Mouse (Mus musculus): ENCODE measurements around the gene Rabgap1l. TPM values are rescaled to one million over a fixed set of nuclear protein-coding genes. Genes with fewer than 3 reads are reported as not detected.

Gene Rabgap1l
- polyA plus RNA-seq, 1 experiment: 37.1 TPM

GRCm38 (mm10) chr1:160214171-160214570, 578.8 kb downstream of the Rabgap1l start:
- H3K9ac ChIP-seq (ENCODE audit: low read depth, poor library complexity, severe bottlenecking): peak overlapping the region; percentile 95
- TF ChIP-seq POLR2A (IDR thresholded peaks at IDR 0.05; ENCODE audit: insufficient read depth, low read length) (no peak), EP300 (IDR thresholded peaks at IDR 0.05; ENCODE audit: insufficient read depth, low read depth, low read length) (no peak), CTCF (IDR thresholded peaks at IDR 0.05; ENCODE audit: low read depth, low read length) (no peak)
- H3K4me3 ChIP-seq (ENCODE audit: low read depth, low read length): no peak overlapping the region
- no peaks in the 10 kb centered on the region for H3K9me3 ChIP-seq (replicated peaks; ENCODE audit: control insufficient read depth, insufficient read depth, low read length, poor library complexity, severe bottlenecking)
- H3K27me3 ChIP-seq (ENCODE audit: control insufficient read depth, insufficient read depth, low read length, poor library complexity, severe bottlenecking): no peaks in the 10 kb centered on the region
- no peaks in the 10 kb centered on the region for H3K4me1 ChIP-seq (ENCODE audit: control insufficient read depth, insufficient read depth, low read length)
- H3K27ac ChIP-seq (ENCODE audit: insufficient read depth, low read length): peak overlapping the region; percentile 67; the same call in 1 of the 2 replicates
- peaks cover 4% of the 10 kb centered on the region; the same call in 1 of the 2 replicates for H3K36me3 ChIP-seq (ENCODE audit: control insufficient read depth, insufficient read depth, low read length, poor library complexity, severe bottlenecking)

DNA sequence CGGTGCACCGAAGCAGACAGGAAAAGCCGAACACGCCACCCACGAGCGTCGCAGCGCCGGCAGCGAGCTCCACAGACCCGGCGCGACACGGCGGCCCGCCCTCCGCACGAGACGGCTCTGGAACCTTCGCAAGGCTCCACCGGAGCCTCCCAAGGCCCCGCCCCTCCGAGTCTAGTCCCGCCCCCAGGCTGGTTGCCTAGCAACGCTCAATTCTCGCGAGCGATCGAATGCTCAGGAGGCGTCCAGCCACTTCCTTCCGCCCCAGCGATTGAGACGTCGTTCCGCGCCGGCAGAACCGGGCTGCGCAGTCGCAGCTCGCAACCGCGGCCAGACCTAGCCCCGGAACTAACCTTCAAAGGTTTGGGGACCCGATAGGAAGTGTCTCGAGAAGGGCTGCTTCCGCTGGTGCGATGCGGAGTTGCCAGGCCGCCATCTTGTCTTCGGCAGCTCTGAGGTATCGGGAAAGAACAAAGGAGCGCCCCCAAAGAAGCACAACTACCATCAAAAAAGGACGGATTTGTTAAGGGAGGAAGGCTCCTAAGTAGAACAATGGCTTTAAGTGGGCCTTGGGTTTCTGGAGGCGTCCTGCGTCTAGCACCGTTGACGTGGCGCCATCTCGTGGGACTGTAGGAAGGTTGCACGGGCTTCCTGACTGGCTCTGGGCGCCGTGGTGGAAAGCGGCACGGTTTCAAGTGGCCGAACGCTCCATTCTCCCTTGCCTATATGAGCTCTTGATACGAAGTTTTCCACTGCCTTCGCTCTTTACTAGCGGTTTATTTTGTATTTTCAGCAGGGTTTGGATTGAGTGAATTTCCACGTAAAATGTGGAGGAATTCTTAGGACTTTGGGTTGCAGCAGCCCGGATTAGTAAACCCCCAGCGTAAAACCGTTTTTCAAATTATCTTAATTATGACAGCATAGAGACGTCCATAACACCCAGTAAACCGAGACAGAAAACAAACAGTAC, 580.0 kb downstream of the Rabgap1l start, which contains the start of gene Cacybp:
Cacybp (minus strand) TSS at position 173 of the 967 bp plus-strand sequence.
- peak within 1 kb of the TSS; percentile 96 for H3K9ac ChIP-seq (ENCODE audit: low read depth, poor library complexity, severe bottlenecking)
- peaks cover 10% of the 10 kb centered on the region; the same call in 1 of the 2 replicates for H3K36me3 ChIP-seq (ENCODE audit: control insufficient read depth, insufficient read depth, low read length, poor library complexity, severe bottlenecking)
- no peaks in the 10 kb centered on the region for H3K27me3 ChIP-seq (ENCODE audit: control insufficient read depth, insufficient read depth, low read length, poor library complexity, severe bottlenecking)
- H3K27ac ChIP-seq (ENCODE audit: insufficient read depth, low read length): peak within 1 kb of the TSS; percentile 98
- peak within 1 kb of the TSS; percentile 99 for H3K4me3 ChIP-seq (ENCODE audit: low read depth, low read length)
- H3K9me3 ChIP-seq (replicated peaks; ENCODE audit: control insufficient read depth, insufficient read depth, low read length, poor library complexity, severe bottlenecking): no peaks in the 10 kb centered on the region
- no peak for TF ChIP-seq EP300 (IDR thresholded peaks at IDR 0.05; ENCODE audit: insufficient read depth, low read depth, low read length)
- TF ChIP-seq POLR2A (IDR thresholded peaks at IDR 0.05; ENCODE audit: insufficient read depth, low read length): peak; percentile 88
- TF ChIP-seq CTCF (IDR thresholded peaks at IDR 0.05; ENCODE audit: low read depth, low read length): peak; percentile 74
- no peaks in the 10 kb centered on the region for H3K4me1 ChIP-seq (ENCODE audit: control insufficient read depth, insufficient read depth, low read length)

DNA sequence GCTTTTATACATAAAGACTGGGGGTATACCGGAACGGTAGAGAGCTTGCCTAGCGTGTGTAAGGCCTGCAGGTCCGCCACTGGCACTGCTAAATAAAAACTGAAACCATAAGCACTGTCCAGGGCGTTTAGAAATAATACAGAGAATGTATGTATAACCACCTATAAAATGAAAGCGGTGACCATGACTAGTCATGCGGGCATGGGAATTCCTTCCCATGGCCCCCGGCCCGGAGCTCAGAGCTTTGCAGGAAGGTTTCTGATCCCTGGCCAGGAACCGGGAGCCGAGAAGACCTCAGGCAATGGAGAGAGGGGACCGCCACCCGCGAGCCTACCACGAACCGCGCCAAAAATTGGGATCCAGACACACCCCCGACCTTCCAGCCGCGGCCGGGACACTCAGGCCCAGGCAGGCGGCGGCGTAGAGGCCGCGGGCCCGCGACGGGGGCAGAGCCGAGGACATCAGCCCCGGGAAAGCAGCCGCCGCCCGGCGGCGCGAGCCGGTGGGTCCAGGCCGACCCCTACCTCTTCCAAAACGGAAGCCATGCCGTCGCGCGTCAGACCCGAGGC, 580.8 kb downstream of the Rabgap1l start:
- Histone ChIP-seq H3K4me1 (ENCODE audit: control insufficient read depth, insufficient read depth, low read length) (no peaks in the 10 kb centered on the region), H3K27ac (ENCODE audit: insufficient read depth, low read length) (peak overlapping the region; percentile 21), H3K9me3 (replicated peaks; ENCODE audit: control insufficient read depth, insufficient read depth, low read length, poor library complexity, severe bottlenecking) (no peaks in the 10 kb centered on the region), H3K27me3 (ENCODE audit: control insufficient read depth, insufficient read depth, low read length, poor library complexity, severe bottlenecking) (no peaks in the 10 kb centered on the region), H3K4me3 (ENCODE audit: low read depth, low read length) (peak overlapping the region; percentile 85), H3K36me3 (ENCODE audit: control insufficient read depth, insufficient read depth, low read length, poor library complexity, severe bottlenecking) (peaks cover 18% of the 10 kb centered on the region), H3K9ac (ENCODE audit: low read depth, poor library complexity, severe bottlenecking) (peak overlapping the region; percentile 96)
- TF ChIP-seq POLR2A (IDR thresholded peaks at IDR 0.05; ENCODE audit: insufficient read depth, low read length) (no peak), EP300 (IDR thresholded peaks at IDR 0.05; ENCODE audit: insufficient read depth, low read depth, low read length) (no peak), CTCF (IDR thresholded peaks at IDR 0.05; ENCODE audit: low read depth, low read length) (no peak)

DNA sequence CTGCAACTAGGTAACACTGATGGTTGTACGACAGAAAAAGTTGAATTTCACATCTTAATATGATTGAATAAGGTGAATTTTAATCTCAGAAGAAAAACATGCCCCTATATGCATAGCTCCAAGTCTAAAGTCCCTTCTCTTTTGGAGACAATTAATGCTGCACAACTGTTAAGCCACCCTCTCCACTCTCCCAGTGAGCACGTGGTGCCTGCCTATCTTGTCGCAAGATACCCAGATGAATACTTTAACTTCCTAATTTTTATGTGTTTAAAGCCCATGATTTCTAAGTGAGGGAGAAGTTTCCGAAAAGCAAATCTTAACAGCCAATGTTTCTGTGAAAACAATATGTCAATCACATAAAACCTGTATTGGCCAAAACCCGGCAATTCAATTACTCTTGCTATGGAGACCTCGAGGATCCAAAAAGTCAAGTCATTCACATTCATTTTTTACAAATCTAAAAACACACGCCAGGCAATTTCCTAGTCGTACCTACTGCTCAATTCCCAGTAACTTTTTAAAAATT, 581.4 kb downstream of the Rabgap1l start:
- Histone ChIP-seq H3K27ac (ENCODE audit: insufficient read depth, low read length) (peak overlapping the region; percentile 21), H3K9me3 (replicated peaks; ENCODE audit: control insufficient read depth, insufficient read depth, low read length, poor library complexity, severe bottlenecking) (no peaks in the 10 kb centered on the region), H3K36me3 (ENCODE audit: control insufficient read depth, insufficient read depth, low read length, poor library complexity, severe bottlenecking) (peaks cover 24% of the 10 kb centered on the region), H3K9ac (ENCODE audit: low read depth, poor library complexity, severe bottlenecking) (peak overlapping the region; percentile 96), H3K4me3 (ENCODE audit: low read depth, low read length) (peak overlapping the region; percentile 85), H3K4me1 (ENCODE audit: control insufficient read depth, insufficient read depth, low read length) (no peaks in the 10 kb centered on the region), H3K27me3 (ENCODE audit: control insufficient read depth, insufficient read depth, low read length, poor library complexity, severe bottlenecking) (no peaks in the 10 kb centered on the region)
- no peak for TF ChIP-seq POLR2A (IDR thresholded peaks at IDR 0.05; ENCODE audit: insufficient read depth, low read length)
- TF ChIP-seq CTCF (IDR thresholded peaks at IDR 0.05; ENCODE audit: low read depth, low read length): no peak
- TF ChIP-seq EP300 (IDR thresholded peaks at IDR 0.05; ENCODE audit: insufficient read depth, low read depth, low read length): no peak

DNA sequence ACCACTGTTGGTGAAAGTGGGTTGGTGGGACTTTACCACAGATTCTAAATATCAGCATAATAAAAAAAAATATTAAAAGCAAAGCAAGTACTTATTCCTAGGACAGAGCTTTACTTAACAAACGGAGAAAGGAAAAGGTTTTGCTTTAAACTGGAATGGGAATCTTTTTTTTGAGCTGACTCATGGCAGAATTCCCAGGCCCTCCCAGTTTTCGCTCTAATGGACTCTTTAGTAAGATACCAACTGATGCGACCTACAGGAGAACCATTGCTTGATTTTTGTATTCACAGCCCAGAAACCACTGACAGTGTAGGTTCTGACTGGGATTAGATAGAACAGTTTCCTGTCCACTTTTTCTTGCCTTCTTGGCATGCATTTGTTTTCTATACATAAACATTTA, 582.4 kb downstream of the Rabgap1l start:
- H3K27me3 ChIP-seq (ENCODE audit: control insufficient read depth, insufficient read depth, low read length, poor library complexity, severe bottlenecking): no peaks in the 10 kb centered on the region
- TF ChIP-seq EP300 (IDR thresholded peaks at IDR 0.05; ENCODE audit: insufficient read depth, low read depth, low read length) (no peak), POLR2A (IDR thresholded peaks at IDR 0.05; ENCODE audit: insufficient read depth, low read length) (no peak), CTCF (IDR thresholded peaks at IDR 0.05; ENCODE audit: low read depth, low read length) (no peak)
- H3K4me3 ChIP-seq (ENCODE audit: low read depth, low read length): peak overlapping the region; percentile 85
- no peaks in the 10 kb centered on the region for H3K4me1 ChIP-seq (ENCODE audit: control insufficient read depth, insufficient read depth, low read length)
- H3K36me3 ChIP-seq (ENCODE audit: control insufficient read depth, insufficient read depth, low read length, poor library complexity, severe bottlenecking): peaks cover 34% of the 10 kb centered on the region
- H3K27ac ChIP-seq (ENCODE audit: insufficient read depth, low read length): peak overlapping the region; percentile 94
- H3K9me3 ChIP-seq (replicated peaks; ENCODE audit: control insufficient read depth, insufficient read depth, low read length, poor library complexity, severe bottlenecking): no peaks in the 10 kb centered on the region
- peak overlapping the region; percentile 96 for H3K9ac ChIP-seq (ENCODE audit: low read depth, poor library complexity, severe bottlenecking)
